Mouse (Mus musculus) ES-Bruce4 (cell line): ENCODE results near the gene Timm50.

ENCODE experiments used
- CTCF ChIP-seq: IDR thresholded peaks from one replicate; pipeline ENCODE4 v1.8.1; 2011; ENCODE audit warnings: low read depth, low read length
- EP300 ChIP-seq: IDR thresholded peaks from 2 replicates; pipeline ENCODE4 v1.6.1; 2011; ENCODE audit warnings: low read depth, low read length; ENCODE audit not compliant: insufficient read depth
- POLR2A ChIP-seq: IDR thresholded peaks from one replicate; pipeline ENCODE4 v1.8.1; 2011; ENCODE audit warnings: low read length; ENCODE audit not compliant: insufficient read depth

DNA sequence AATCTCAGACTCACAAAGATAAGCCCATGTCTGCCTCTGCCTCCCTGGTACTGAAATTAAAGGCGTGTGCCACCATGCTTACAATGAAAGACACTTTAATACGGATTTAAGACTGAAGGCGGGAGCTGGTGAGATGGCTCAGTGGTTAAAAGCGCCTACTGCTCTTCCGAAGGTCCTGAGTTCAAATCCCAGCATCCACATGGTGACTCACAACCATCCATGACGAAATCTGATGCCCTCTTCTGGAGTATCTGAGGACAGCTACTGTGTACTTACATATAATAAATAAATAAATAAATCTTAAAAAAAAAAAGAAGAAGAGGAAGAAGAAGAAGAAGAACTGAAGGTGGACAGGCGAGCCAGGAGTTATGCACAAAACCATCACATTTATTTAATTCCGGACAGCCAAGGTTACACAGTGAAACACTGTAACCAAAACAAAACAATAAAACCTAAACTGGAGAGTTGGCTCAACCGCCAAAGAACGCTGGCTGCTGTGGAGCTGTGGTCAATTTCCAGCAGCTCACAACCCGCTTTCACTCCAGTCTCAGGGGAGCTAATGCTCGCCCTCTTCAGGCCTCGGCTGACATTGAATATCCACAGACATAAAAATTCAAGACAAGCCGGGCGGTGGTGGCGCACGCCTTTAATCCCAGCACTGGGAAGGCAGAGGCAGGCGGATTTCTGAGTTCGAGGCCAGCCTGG is 27.5 kb upstream of the Timm50 start:
- TF ChIP-seq POLR2A (no peak), CTCF (peak; percentile 22), EP300 (no peak)
